Mouse (Mus musculus) C2C12 (cell line): ENCODE measurements around the gene Aicda. TPM values are rescaled to one million over a fixed set of nuclear protein-coding genes. Genes with fewer than 3 reads are reported as not detected.
"Not testable (repeated sequence)": the region's sequence is repeated elsewhere in the genome, so short reads cannot be mapped to it uniquely, and the experiment has no call there.

Experiments
- H3K27me3 ChIP-seq: one replicate; pipeline ENCODE4 v1.6.1; 2011; ENCODE audit not compliant: control insufficient read depth, insufficient read depth, insufficient read length
- H3K36me3 ChIP-seq: one replicate; pipeline ENCODE4 v1.6.1; 2011; ENCODE audit not compliant: control insufficient read depth, insufficient read depth
- H3K4me3 ChIP-seq: one replicate; pipeline ENCODE4 v1.5.1; 2011; ENCODE audit warnings: mild to moderate bottlenecking, control low read depth; ENCODE audit not compliant: poor library complexity, insufficient read depth, severe bottlenecking
- H3K79me2 ChIP-seq: one replicate; pipeline ENCODE4 v1.6.1; 2011; ENCODE audit not compliant: control insufficient read depth, insufficient read depth
- H3K79me3 ChIP-seq: one replicate; pipeline ENCODE4 v1.6.1; 2011; ENCODE audit warnings: low read depth, control low read depth
- H3ac ChIP-seq: one replicate; pipeline ENCODE3; 2011; ENCODE audit warnings: low read depth; ENCODE audit not compliant: control insufficient read depth, insufficient read length
- CEBPB ChIP-seq: IDR thresholded peaks from one replicate; pipeline ENCODE4 v1.6.1; 2011; ENCODE audit warnings: low read depth, mild to moderate bottlenecking, control low read depth, moderate library complexity
- CTCF ChIP-seq: IDR thresholded peaks from one replicate; pipeline ENCODE4 v1.5.1; 2011; ENCODE audit not compliant: control insufficient read depth, insufficient read depth, insufficient read length
- FOSL1 ChIP-seq: IDR thresholded peaks from one replicate; pipeline ENCODE4 v1.8.0; 2011; ENCODE audit warnings: mild to moderate bottlenecking, low read length; ENCODE audit not compliant: poor library complexity, insufficient read depth, severe bottlenecking
- MAX ChIP-seq: IDR thresholded peaks from one replicate; pipeline ENCODE4 v1.6.1; 2011; ENCODE audit warnings: mild to moderate bottlenecking, control low read depth
- MYOD1 ChIP-seq: IDR thresholded peaks from one replicate; pipeline ENCODE4 v1.6.1; 2011; ENCODE audit warnings: low read depth; ENCODE audit not compliant: control insufficient read depth, insufficient read length
- MYOG ChIP-seq: IDR thresholded peaks from one replicate; pipeline ENCODE4 v1.6.1; 2011; ENCODE audit not compliant: control insufficient read depth, insufficient read length; ENCODE audit errors: extremely low read depth
- USF1 ChIP-seq: IDR thresholded peaks from one replicate; pipeline ENCODE4 v1.6.1; 2011; ENCODE audit warnings: low read depth, mild to moderate bottlenecking, control low read depth, moderate library complexity
- polyA plus RNA-seq: library from polyadenylated mRNA; unstranded; fragments of >200 nt; fragmentation: generic; extraction: Trizol; gene quantifications from one replicate; pipeline ENCODE4 v1.2.1, GENCODE M21; 2012; ENCODE audit warnings: missing spikeins

The Aicda gene
- polyA plus RNA-seq, 1 experiment, result not detected

GRCm38 (mm10) chr6:122514312-122514711 is 39.3 kb upstream of the Aicda start:
- H3K79me3 ChIP-seq, result no peaks in the 10 kb centered on the region
- no peaks in the 10 kb centered on the region for H3K79me2 ChIP-seq
- no peaks in the 10 kb centered on the region for H3K36me3 ChIP-seq
- H3ac ChIP-seq, result no peak overlapping the region
- no peak for TF ChIP-seq MAX
- no peak for TF ChIP-seq CEBPB
- no peak for TF ChIP-seq USF1
- no peak for TF ChIP-seq MYOG
- no peak for TF ChIP-seq CTCF
- TF ChIP-seq FOSL1, result no peak
- TF ChIP-seq MYOD1, result no peak
- no peak overlapping the region for H3K4me3 ChIP-seq
- H3K27me3 ChIP-seq, result no peaks in the 10 kb centered on the region

GRCm38 (mm10) chr6:122515762-122516161 is 37.8 kb upstream of the Aicda start:
- H3K79me3 ChIP-seq, H3K79me2 ChIP-seq: not testable (repeated sequence)

GRCm38 (mm10) chr6:122517668-122518067 is 35.9 kb upstream of the Aicda start:
- no peak overlapping the region for H3ac ChIP-seq
- no peak for TF ChIP-seq MAX
- no peak for TF ChIP-seq USF1
- TF ChIP-seq CTCF, result no peak
- TF ChIP-seq CEBPB, result no peak
- H3K27me3 ChIP-seq, result no peaks in the 10 kb centered on the region
- H3K79me2 ChIP-seq, result no peaks in the 10 kb centered on the region
- H3K36me3 ChIP-seq, result no peaks in the 10 kb centered on the region
- H3K79me3 ChIP-seq, result no peaks in the 10 kb centered on the region
- H3K4me3 ChIP-seq, result no peak overlapping the region

More at GRCm38 (mm10) chr6:122515762-122516161, 37.8 kb upstream of the Aicda start:
- H3ac ChIP-seq, H3K4me3 ChIP-seq, H3K27me3 ChIP-seq, H3K36me3 ChIP-seq: not testable (repeated sequence)

GRCm38 (mm10) chr6:122519384-122519783 is 34.2 kb upstream of the Aicda start:
- no peaks in the 10 kb centered on the region for H3K79me3 ChIP-seq
- no peaks in the 10 kb centered on the region for H3K36me3 ChIP-seq
- H3ac ChIP-seq, result no peak overlapping the region
- H3K4me3 ChIP-seq, result no peak overlapping the region
- TF ChIP-seq MYOG, result no peak
- no peak for TF ChIP-seq MYOD1
- TF ChIP-seq MAX, result no peak
- TF ChIP-seq CTCF, result no peak
- no peak for TF ChIP-seq FOSL1
- TF ChIP-seq CEBPB, result no peak
- H3K79me2 ChIP-seq, result no peaks in the 10 kb centered on the region
- no peaks in the 10 kb centered on the region for H3K27me3 ChIP-seq

GRCm38 (mm10) chr6:122522595-122522994 is 31.0 kb upstream of the Aicda start:
- H3ac ChIP-seq, result no peak overlapping the region
- no peaks in the 10 kb centered on the region for H3K79me3 ChIP-seq
- TF ChIP-seq MAX (no peak), CEBPB (no peak), CTCF (no peak), FOSL1 (no peak), USF1 (no peak), MYOG (no peak), MYOD1 (no peak)
- no peak overlapping the region for H3K4me3 ChIP-seq
- no peaks in the 10 kb centered on the region for H3K79me2 ChIP-seq
- no peaks in the 10 kb centered on the region for H3K27me3 ChIP-seq
- H3K36me3 ChIP-seq, result no peaks in the 10 kb centered on the region

GRCm38 (mm10) chr6:122523289-122523688 is 30.3 kb upstream of the Aicda start:
- Histone ChIP-seq H3K4me3 (no peak overlapping the region), H3K79me2 (no peaks in the 10 kb centered on the region), H3K27me3 (no peaks in the 10 kb centered on the region), H3K36me3 (no peaks in the 10 kb centered on the region), H3ac (no peak overlapping the region), H3K79me3 (no peaks in the 10 kb centered on the region)
- no peak for TF ChIP-seq FOSL1
- no peak for TF ChIP-seq CTCF

GRCm38 (mm10) chr6:122527596-122527995 is 26.0 kb upstream of the Aicda start:
- H3K4me3 ChIP-seq, result no peak overlapping the region
- H3ac ChIP-seq, result no peak overlapping the region
- H3K36me3 ChIP-seq, result no peaks in the 10 kb centered on the region
- H3K79me3 ChIP-seq, result no peaks in the 10 kb centered on the region
- no peaks in the 10 kb centered on the region for H3K79me2 ChIP-seq
- no peak for TF ChIP-seq FOSL1
- TF ChIP-seq USF1, result no peak
- TF ChIP-seq MAX, result no peak
- TF ChIP-seq CTCF, result no peak
- TF ChIP-seq CEBPB, result no peak
- TF ChIP-seq MYOG, result no peak
- no peak for TF ChIP-seq MYOD1
- H3K27me3 ChIP-seq, result no peaks in the 10 kb centered on the region
